Mouse (Mus musculus): Measurements from ENCODE around the gene Tbc1d16. TPM values are rescaled to one million over a fixed set of nuclear protein-coding genes. Genes with fewer than 3 reads are reported as not detected.

The Tbc1d16 gene
- total RNA-seq, 2 experiments from 2014 or later: 57.7 to 67.8 TPM

GRCm38 (mm10) chr11:119152321-119152831 is 75.9 kb downstream of the Tbc1d16 start:
- intact Hi-C loops (cut with DNase I): no loop called here
- no peak for DNase-seq

- intact Hi-C loops (cut with DNase I): no loop called here
- no peak for DNase-seq
Measured at GRCm38 (mm10) chr11:119151073-119151607, 77.2 kb downstream of the Tbc1d16 start.

DNA sequence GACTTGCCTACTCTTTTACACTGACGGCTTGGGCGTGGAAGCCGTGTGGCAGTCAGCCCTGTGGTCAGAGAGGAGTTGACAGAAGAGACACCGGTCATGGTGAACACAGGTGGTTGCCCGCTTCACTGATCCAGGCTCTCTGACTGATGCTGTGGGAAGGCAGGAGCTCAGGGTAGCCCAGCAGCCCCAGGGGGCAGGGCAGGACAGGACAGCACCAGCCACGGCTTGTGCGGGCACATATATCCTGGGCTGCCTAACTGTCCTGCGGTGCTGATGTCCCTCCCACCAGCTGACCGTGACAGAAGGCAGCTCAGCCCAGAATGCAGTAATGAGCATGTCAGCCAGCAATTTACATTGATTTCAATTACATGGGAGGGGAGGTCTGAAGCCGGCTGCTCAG is 77.9 kb downstream of the Tbc1d16 start:
- DNase-seq: no peak
- intact Hi-C loops (cut with DNase I): no loop called here

DNA sequence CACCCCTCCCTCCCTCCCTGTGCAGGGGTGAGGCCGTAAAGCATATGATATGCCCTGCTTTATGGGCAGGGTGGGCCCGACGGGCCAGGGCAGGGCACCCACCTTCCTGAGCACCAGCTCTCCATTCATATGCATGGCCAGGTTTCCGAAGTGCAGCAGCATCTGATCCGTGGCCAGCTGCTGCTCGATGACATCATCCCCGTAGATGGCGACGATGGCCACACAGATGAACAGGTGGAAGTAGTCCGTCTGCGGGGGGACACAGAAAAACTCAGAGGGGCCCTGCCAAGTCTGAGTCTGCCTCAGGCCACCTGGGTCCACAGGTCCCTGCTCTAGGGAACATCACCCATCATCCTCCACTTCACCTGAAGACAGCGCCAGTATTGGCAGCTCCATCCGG is 79.5 kb downstream of the Tbc1d16 start:
- intact Hi-C loops (cut with DNase I): no loop called here
- DNase-seq: no peak

DNA sequence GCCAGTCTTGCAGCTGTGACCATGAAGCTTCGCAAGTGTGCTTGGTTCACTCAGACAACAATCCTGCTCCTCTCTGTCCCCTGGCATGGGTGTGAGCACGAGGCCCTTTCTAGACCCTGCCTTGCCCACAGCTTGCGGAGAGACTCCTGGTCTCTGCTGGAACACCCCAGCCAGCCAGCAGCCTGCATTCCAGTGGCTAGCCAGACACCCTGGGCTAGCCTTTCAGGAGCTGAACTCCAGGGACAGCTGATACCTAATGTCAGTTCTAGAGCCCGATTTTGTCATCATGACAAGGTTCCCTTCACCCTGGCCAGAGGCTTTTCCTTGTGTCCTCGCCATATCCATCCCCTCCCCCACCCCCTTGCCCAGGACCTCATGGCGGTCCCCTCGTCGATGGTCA is 81.1 kb downstream of the Tbc1d16 start:
- DNase-seq: no peak
- intact Hi-C loops (cut with DNase I): no loop called here

GRCm38 (mm10) chr11:119146140-119146539 is 82.2 kb downstream of the Tbc1d16 start:
- DNase-seq: no peak
- intact Hi-C loops (cut with DNase I): no loop called here

DNA sequence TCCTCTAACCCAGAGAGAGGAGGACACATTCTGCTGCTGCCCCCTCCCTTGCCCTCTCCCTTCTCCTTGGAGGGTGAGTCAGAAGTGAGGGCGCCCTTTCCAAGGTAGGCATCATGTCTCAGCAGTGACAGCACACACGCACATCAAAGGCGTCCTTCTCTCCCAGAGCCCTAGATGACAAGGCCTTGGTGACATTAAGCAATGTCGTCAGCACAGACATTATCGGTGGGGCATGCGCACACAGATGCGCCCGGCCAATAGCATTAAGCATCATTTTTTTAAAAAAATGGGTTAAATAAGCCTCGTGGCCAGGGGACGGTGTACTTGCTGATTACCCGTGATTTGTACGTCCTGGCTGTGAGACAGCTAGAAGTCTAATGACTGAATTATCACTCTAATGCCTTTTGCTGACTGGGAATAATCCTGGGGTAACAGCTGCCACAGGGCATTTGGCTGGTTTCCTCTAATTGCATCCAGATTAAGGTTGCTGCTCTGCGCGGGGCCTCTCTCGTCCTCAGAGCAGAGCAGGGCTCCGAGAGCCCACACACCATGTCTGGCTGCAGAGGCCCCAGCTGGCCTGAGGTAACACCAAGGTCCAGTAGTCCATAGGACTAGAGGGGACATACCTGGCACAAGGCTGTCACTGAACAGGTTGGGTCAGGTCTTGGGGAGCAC is 83.4 kb downstream of the Tbc1d16 start:
- no peak for DNase-seq
- intact Hi-C loops (cut with DNase I): no loop called here

DNA sequence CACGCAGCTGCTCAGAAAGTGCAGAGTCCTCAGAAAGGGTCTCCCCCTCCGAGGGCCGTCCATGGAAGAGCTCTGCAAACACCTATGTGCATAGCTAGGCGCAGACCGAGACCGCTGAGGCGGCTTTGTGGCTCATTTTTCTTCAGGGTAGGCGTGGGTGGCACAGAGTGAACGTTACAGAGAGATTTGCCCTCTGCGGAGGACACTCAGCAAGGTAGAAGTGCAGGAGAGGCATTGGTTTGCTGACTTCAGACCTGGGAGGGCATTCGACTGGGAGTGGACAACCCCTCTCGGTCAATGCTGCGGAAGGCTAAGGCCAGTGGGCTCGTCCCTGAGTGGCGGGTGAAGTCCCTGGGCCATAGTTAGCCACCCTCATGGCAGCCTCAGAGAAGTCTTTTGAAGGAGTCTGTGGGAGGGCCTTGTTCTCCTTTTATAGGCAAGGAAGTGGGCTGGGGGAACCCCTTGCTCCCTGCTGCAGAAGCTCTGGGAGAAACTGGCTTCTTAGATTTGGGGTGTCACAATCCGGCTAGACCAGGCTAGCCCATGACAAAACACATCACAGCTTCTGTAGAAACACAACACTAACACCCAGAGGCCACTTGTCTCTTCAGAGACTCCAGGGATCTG is 84.8 kb downstream of the Tbc1d16 start:
- intact Hi-C loops (cut with DNase I): no loop called here
- DNase-seq: no peak

GRCm38 (mm10) chr11:119142615-119143014 is 85.7 kb downstream of the Tbc1d16 start:
- intact Hi-C loops (cut with DNase I): no loop called here
- no peak for DNase-seq

- DNase-seq: no peak
- intact Hi-C loops (cut with DNase I): no loop called here
Measured at GRCm38 (mm10) chr11:119139026-119139425, 89.3 kb downstream of the Tbc1d16 start.

GRCm38 (mm10) chr11:119138205-119138604 is 90.1 kb downstream of the Tbc1d16 start:
- intact Hi-C loops (cut with DNase I): no loop called here
- DNase-seq: no peak

DNA sequence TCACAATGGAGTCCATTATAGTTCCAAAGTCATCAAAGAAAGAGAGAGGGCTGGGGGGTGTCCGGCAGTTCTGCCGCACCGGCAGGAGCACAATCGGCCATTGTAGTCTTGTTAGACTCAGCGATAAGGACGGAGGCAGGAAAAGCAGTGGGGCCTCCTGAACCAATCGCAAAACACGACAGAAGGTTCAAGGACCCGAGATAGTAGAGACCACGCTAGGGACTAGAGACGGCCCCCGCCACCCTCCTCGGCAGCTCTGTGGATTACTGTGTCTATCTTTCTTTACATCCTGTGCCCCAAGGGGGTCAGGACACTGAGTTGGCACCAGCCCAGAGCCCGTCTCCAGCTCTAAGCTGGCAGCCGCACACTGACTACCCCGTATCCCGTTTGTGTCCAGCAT is 93.7 kb downstream of the Tbc1d16 start:
- intact Hi-C loops (cut with DNase I): no loop called here
- DNase-seq: no peak

- peak; percentile 55 to 59 for DNase-seq
- intact Hi-C loops (cut with DNase I): no loop called here
Measured at GRCm38 (mm10) chr11:119133437-119134221, 94.7 kb downstream of the Tbc1d16 start.

GRCm38 (mm10) chr11:119132198-119133035 is 95.9 kb downstream of the Tbc1d16 start:
- intact Hi-C loops (cut with DNase I): no loop called here
- no peak for DNase-seq

- intact Hi-C loops (cut with DNase I): no loop called here
Measured at GRCm38 (mm10) chr11:119130081-119130765, 98.1 kb downstream of the Tbc1d16 start.

GRCm38 (mm10) chr11:119129281-119130058 is 98.8 kb downstream of the Tbc1d16 start:
- DNase-seq: no peak
- intact Hi-C loops (cut with DNase I): no loop called here

More at GRCm38 (mm10) chr11:119130081-119130765, 98.1 kb downstream of the Tbc1d16 start:
- DNase-seq: no peak

DNA sequence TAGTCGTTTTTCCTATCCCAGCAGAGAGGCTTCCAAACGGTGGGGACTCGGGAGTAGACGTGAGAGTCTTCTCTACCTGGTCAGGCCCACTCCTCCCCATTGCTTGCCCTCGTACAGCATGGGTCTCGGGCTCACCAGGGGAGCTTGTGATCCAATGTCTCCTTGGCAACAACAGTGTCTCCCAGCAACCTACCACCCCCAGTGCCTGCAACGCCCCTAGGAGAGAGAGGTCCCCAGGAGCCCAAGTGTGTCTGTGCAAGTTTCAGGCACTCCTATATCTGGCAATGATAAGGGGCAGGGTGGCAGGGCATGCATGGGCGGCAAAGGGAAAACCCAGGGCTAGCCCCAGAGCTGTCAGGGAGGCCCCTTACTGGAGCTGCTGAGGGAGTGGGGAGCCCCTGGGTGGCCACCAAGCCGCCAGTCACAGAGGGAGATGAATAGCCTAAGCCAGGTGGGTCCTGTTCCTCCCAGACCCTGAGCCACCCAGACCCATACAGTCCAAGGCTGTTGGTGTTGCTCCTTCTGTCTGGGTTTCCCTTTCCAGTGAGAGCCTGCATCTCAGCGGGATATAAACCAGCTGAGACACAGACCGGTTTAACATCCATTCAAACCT is 99.5 kb downstream of the Tbc1d16 start:
- intact Hi-C loops (cut with DNase I): no loop called here
- DNase-seq: no peak

DNA sequence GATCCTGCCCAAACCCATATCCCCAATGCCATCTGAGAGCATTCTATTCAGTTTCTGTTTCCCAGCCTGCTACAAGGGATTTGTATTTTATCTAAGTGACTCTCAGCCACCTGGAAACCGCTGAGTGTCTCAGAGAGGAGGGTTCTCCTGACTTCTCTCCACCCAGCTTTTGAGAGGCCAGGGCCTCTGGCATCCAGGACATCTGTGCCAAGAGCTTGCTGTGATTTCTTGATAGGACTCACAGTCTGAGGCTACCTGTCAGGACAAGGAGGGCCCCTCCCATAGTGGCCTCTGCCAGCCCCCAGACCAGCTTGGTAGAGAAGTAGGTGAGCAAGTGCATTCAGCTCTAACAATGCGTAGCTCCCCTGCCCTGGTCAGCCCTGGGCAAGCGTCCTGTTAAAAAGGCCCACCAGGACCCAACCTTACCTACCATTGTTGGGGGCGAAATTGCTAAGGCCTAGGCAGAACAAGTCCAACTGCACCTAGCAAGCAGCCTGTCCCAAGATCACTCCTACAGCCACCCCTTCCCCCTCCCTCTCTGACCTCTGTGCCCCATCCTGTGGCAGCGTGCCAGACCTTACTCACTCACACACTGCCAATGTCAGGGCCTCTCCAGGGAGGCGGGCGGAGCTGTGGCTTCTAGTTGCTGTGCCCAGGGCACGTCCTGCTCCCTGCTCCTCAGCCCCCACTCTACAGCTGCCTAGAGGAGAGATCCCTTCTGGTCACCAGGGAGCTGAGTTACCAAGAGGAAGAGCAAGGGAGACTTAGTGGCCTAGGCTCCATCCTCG is 100.4 kb downstream of the Tbc1d16 start:
- intact Hi-C loops (cut with DNase I): loop anchor here (2.0 kb wide), 2 partner anchors 35 to 71 kb away; no protein-coding TSS in a partner anchor
- DNase-seq: peak; percentile 63 to 66
